Mouse (Mus musculus) layer of hippocampus, adult 11-12 months (tissue): ENCODE data around the gene Prdm10.

Experiments used
- DNase-seq: peaks from one replicate; pipeline ENCODE4 v3.0.0; 2022; ENCODE audit warnings: low spot score

Prdm10 gene

DNA sequence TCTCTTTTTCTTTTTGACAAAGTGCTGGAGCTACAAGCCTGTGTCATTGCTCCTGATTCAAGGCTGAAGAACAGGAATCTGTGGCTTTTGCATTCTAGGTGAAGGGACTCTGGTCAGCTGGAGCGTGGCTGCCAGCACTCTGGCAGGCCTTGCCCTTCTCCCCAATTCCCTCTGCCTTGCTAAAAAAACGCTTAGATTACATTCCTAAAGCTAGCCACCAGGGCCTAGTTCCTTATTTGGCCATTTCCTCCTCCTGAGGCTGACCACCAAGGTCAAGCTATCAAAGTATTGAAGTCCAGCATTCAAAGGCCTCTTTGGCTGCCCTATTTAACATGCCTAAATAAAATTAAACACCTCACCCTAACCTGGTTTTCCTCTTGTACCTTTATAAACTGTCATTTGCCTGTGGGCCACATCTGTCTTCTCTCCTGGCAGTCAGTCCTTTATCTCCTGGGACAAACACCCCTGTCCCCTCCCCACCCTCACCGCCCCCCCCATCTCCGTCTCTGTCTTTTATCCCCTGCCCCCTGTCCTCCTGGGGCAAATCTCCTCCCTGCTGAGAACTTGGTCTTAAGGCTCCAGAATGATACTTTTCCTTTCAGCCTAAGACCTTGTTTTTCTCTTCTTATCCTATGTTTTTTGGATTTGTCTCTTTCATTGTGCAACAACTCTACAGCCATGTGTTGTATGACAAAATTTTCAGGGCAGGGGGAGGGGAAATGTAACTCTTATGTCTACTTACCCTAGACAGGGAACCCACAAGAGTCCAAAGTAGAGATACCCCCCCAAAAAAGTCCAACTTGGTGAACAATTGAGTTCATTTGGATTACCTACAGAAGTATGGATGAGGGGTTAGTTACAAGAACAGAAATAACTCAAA lies 17.9 kb upstream of the Prdm10 start:
- DNase-seq = no peak

DNA sequence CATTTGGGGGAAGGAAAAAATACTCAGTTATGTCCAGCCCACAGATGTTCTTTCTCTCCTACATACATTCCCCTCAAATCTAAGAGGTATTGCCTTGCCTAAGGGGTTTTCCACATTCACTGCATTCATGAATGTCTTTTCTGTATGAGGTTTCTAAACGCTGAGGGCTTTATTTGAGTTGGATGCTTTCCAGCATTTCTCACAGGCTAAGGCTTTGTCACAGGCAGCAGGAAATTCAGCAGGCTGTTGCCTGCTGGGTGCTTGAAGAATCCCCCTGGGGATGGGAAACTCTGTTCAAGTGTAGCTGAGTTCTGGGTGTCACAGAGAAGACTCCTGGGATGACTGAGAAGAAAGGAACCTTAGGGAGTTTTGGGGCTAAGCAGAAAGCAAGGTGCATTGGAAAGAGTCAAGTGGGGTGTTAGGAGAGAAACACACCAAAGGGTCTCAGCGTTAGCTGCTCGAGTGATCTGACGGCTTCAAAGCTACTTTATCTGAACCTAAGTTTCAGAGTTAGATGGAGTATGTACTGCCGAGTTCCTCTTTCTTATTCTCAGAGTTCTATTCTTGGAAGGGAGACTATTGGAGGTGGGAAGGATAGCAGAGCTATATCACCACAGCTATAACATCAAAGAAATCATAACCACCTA lies 14.2 kb upstream of the Prdm10 start:
- no peak for DNase-seq

GRCm38 (mm10) chr9:31271221-31272015 lies 8.9 kb upstream of the Prdm10 start:
- no peak for DNase-seq

- no peak for DNase-seq
Observed at GRCm38 (mm10) chr9:31272160-31272559, 8.2 kb upstream of the Prdm10 start.

GRCm38 (mm10) chr9:31278651-31279050 lies 1.7 kb upstream of the Prdm10 start:
- DNase-seq = no peak

DNA sequence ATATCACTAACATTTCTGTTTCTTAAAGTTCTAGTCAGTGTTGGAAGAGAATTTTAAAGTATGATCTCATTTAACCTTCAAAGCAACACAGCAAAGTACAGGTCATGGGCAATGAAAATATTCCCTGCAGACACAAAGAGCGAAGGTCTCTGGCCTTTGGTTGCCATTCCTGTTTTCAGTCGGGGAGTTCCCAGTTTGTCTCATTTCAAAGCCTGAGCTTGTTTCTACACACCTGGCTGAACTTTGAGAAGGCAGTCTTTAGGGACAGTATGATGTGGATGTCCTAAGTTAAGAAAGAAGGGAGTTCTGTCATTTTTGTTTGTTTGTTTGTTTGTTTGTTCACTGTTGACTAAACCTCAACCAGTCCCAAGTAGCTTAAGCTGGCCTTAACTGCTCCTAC lies 1.0 kb upstream of the Prdm10 start:
- DNase-seq = no peak

- DNase-seq = no peak
Observed at GRCm38 (mm10) chr9:31279885-31280365, 413 bp upstream of the Prdm10 start.

GRCm38 (mm10) chr9:31281011-31281662 lies 799 bp downstream of the Prdm10 start:
- no peak for DNase-seq

- DNase-seq = no peak
Observed at GRCm38 (mm10) chr9:31281663-31282015, 1.3 kb downstream of the Prdm10 start.

DNA sequence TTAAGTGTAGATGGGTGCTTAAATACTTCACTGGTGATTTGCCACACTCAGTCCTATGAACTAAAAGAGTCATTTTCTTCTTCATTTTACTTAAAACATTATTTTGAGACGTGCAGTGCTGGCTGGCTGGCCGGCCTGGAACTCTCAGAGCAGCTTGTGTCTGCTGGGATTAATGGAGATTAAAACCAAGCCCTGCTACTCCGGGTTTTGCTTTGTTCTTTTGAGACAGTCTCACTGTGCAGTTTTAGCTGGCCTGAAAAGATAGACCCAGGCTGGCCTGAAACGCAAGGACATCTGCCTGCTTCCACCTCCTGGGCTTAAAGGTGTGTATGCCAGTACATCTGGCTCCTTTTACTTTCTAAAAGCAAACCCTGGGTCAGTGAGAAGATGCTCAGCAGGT lies 2.2 kb downstream of the Prdm10 start:
- no peak for DNase-seq

DNA sequence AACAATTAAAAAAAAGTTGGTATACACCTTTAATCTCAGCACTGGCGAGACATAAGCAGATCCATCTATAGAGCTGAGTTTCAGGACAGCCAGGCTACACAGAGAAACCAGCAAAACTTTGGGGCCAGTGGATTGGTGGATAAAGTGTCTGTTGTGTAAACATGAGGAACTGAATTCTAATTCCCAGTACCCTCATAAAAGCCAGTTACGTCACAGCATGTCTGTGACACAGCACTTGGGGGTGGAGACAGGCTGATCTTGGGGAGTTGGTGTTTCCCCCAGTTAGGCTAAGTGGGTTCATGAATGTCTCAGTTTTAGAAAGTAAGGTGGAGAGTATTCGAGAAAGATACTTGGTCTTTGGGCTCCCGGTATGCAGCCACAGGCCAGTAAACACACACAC lies 2.7 kb downstream of the Prdm10 start:
- no peak for DNase-seq

GRCm38 (mm10) chr9:31283911-31284310 lies 3.6 kb downstream of the Prdm10 start:
- no peak for DNase-seq

DNA sequence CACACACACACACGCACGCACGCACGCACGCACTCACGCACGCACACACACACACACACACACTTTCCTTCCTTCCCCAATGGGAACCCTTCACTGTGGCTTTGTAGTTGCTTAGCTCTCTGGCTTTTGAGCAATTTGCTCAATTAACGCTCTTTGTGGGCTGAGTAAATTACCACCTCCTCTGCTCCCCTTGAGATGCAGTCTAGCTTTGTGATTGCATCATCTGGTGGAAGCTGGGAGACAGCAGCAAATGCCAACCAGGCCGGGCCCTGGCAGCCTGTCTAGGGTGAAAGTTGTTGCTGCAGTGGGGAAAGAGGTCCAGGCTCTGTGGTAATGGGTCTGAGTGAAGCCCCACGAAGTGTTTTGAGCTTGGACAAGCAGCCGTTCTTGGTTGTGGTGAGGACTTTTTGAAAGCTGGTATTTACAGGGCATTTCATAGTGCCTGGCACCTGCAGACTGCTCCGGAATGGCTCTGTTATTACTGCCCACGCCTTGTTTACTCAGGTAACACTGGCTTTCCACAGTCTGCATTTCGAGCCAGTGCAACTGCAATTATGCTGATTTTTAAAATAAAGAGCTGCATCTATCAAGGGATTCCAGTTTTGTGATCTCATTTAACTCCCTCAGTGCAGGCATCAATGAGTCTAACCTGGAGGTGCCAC lies 10.0 kb downstream of the Prdm10 start:
- peak; percentile 21 for DNase-seq

DNA sequence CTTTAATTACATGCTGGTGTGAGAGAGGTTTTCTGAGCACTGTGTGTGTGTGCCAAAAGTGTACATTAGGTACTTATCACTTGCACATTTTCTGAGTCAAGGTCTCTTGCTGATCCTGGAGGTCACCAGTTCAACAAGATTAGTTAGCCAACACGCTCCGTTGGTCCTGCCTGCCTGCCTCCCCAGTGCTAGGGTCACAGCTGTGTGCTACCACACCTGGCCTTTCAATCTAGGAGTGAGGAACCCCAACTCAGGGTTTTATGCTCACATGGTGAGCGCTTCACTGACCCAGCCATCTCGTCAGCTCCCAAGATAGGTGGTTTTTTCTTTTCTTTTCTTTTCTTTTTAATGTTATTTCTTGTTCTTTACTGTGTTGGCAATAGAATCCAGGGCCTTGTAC lies 11.6 kb downstream of the Prdm10 start:
- no peak for DNase-seq

DNA sequence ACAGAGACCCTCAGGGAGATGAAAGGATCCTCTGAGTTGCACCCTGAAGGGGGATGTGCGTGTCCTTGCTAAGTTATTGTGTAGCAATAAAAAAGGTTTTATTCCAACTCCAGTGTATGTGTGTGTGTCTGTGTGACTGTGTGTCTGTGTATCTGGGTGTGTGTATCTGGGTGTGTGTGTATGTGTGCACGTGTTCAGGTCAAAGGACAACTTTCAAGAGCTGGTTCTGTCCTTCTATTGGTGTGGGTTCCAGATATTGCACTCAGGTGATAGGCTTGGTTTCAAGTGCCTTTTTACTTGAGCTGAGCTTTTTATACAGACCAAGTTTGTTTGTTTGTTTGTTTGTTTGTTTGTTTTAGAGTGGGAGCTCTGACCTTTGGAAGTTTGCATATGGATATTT lies 12.9 kb downstream of the Prdm10 start:
- no peak for DNase-seq

DNA sequence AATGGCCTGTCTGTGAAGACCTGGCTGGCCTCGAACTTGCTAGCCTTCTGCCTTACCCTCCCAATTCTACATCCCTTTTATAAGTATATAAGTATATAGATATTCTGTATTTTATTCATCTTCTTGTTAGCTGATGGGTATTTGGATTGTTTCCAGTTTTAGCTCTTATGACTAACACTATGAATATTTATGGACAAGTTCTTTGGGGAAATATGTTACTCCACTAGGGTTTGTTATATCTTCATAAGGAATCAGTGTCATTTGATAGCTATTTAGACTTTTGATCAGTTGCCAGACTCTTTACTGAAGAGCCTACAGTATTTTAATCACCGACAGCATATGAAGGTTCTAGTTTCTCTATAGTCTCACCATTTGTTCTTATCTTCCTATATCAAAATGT lies 15.0 kb downstream of the Prdm10 start:
- DNase-seq = no peak

DNA sequence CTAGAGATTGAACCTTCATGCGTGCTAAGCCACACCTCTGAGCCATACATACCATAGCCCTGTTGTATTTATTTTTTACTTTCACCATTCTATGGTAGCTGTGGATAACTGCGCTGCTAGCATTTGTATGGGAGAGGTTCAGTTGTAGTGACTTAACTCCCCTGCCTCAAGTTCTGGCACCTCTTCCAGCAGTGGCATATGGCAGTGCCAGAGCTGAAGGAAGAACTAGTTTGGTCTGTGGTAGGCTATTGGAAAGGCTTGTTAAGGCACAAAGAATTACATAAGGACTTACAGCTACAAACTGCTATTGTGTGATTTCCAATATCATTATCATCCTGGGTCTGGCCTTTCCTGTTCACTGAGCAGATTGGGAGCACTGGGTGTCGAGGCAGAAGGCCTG lies 16.0 kb downstream of the Prdm10 start:
- DNase-seq = peak; percentile 48

- DNase-seq = no peak
Observed at GRCm38 (mm10) chr9:31298751-31299150, 18.4 kb downstream of the Prdm10 start.

GRCm38 (mm10) chr9:31300525-31300924 lies 20.2 kb downstream of the Prdm10 start:
- DNase-seq = no peak

DNA sequence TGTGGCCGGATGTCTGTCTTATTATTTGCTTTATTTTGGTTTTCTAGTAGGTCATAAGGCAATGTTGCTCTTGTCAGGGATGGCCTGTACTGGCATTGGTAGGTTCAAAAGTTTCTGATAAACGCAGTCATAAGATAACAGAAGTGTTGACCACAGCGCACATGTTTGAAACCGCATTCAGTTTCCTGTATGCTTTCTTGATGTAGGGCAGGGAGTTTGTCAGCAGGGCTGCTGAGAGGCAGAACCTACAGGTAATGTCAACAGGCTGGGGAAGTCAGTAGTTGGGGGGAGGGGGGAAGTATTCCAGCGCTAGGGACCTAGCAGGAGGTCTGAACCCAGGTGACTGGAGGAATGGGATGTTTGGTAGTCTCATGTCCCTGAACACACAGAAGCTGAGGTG lies 20.8 kb downstream of the Prdm10 start:
- no peak for DNase-seq

DNA sequence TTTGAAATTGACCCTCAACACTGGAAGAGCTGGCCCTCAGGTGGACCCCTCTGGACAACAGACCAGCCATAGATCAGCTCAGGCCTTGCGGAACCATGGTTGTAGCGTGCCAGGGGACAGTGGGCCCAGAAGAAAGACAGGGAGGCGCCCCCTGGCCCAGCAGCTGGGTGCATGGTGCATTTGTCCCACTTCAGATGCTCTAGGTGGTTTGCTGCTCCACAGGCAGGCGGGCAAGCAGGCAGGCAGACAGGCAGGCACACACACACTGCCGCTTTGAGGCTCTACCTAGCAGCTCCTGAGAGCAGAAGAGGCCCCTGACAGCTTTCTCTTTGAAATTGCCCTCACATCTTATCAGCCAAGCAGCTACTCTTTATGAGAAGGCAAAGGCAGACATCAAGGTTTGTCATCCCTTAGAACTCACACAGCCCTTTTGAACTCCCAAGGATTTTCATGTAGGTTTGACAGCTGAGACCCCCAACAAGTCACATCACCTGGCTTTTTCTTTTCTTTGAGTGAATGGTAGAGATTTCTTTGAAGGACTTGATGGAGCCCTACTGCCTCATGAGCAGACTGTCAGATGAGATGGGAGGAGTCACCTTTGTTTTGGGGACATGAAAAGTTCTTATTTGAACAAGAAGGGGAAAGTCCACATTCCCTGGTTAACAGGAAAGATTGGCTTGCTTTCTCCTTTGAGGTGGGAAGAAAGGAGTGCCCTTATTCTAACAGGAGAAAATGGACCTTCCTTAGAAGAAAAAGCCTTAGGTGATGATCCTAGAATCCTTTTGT lies 21.4 kb downstream of the Prdm10 start:
- DNase-seq = no peak
